In the genomic region with DNA sequence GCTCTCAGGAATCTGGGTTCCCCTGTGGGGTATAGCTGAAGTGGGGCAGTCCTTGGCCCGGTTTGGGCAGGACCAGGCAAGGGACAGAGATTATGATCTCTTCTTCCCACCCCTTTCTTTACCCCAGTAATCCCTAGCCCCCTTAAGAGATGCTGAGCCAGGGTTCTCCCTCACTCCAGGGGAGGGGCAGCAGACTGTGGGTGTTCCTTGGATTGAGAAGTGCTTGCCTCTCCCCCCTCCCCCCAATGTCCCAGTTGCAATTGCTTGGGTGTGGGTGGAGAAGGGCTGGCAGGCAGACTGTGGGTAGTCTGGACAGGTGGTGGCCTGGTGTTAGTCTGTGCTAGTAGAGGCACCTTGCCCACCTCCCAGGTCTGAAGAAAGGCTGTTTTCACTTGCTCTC, we compare ENCODE assay signal across 9 mouse cellular contexts. TPM values are rescaled to one million over a fixed set of nuclear protein-coding genes. Genes with fewer than 3 reads are reported as not detected.
DNase-seq lines count a peak whose midpoint lies in the region; ATAC-seq lines count a peak whose summit lies in the region.
"Had no signal": no experiment of that assay in that cellular context is flagged by ENCODE, and none has a peak within 500 bp of the region (broad histone marks: within the 10 kb centered on the region; RNA-seq: fewer than 3 reads in every experiment).

No protein-coding gene starts in this region.

- H3K27me3 ChIP-seq in neural tube, embryonic 15.5 days (replicated peaks) = no peaks in the 10 kb centered on the region

- H3K4me2 ChIP-seq in neural tube, embryonic 15.5 days = peak overlapping the region; percentile 75

- peaks cover 23% of the 10 kb centered on the region for H3K4me1 ChIP-seq in neural tube, embryonic 15.5 days

- peak overlapping the region; percentile 81 for H3K4me3 ChIP-seq in neural tube, embryonic 15.5 days (replicated peaks)

- H3K36me3 ChIP-seq in neural tube, embryonic 15.5 days = peaks cover 45% of the 10 kb centered on the region

- no peak overlapping the region for H3K9ac ChIP-seq in neural tube, embryonic 15.5 days (replicated peaks)

- H3K9me3 ChIP-seq in neural tube, embryonic 15.5 days (replicated peaks) = peaks cover 18% of the 10 kb centered on the region

- peak; percentile 70 for DNase-seq in cerebellum, adult 11-12 months
- DNase-seq in cerebellum, postnatal 4 days (ENCODE audit: low spot score in 2 of 2) = no peak
- DNase-seq in right cerebral cortex, adult 2 months (ENCODE audit: low spot score in 2 of 2) = peak; percentile 44 to 47
- no peak for DNase-seq in right cerebral cortex, postnatal 25 days
- peak; percentile 50 to 67 for DNase-seq in kidney, postnatal 25 days
- DNase-seq in ovary, postnatal 10 days (ENCODE audit: low spot score) = no peak

- WGBS in neural tube, embryonic 15.5 days = 50% methylated on average over 1 of the region's 1 CpGs

- H3K27ac ChIP-seq in neural tube, embryonic 15.5 days (replicated peaks) = peak overlapping the region; percentile 98; the same call in 1 of the 2 replicates

- ATAC-seq in neural tube, embryonic 15.5 days (ENCODE audit: low FRiP score) = no peak
- no peak for ATAC-seq in monocyte, adult 5-6 weeks (replicated peaks; ENCODE audit: insufficient number of reproducible peaks, low FRiP score, low TSS enrichment, poor library complexity, severe bottlenecking)

RNA-seq across cellular contexts. Expression of a gene that starts 1.5 kb away (rescaled TPM):
- not detected in 2 replicates for polyA plus RNA-seq in neural tube, embryonic 15.5 days (2015; fragmentation: Nextera tagmentation; extraction: Ambion mirVana)
- 7.7 TPM in 1 of 3 replicates, not detected in the others for total RNA-seq in monocyte, adult 5-6 weeks (2017)
- total RNA-seq: common myeloid progenitor, adult 5-6 weeks had no signal

RNA-seq across cellular contexts. Expression of a gene that starts 1.6 kb away (rescaled TPM):
- polyA plus RNA-seq in neural tube, embryonic 15.5 days (2015; fragmentation: Nextera tagmentation; extraction: Ambion mirVana) = 41.0 and 43.7 TPM in 2 replicates
- total RNA-seq in monocyte, adult 5-6 weeks (2017) = 0.85 to 5.5 TPM (median 2.1 TPM) in 3 replicates

RNA-seq across cellular contexts. Expression of a gene that starts 5.9 kb away (rescaled TPM):
- not detected in 2 replicates for polyA plus RNA-seq in neural tube, embryonic 15.5 days (2015; fragmentation: Nextera tagmentation; extraction: Ambion mirVana)
- total RNA-seq in monocyte, adult 5-6 weeks (2017) = not detected in 3 replicates
- total RNA-seq: common myeloid progenitor, adult 5-6 weeks had no signal

RNA-seq across cellular contexts. Expression of a gene that starts 6.6 kb away (rescaled TPM):
- 12.8 and 13.0 TPM in 2 replicates for polyA plus RNA-seq in neural tube, embryonic 15.5 days (2015; fragmentation: Nextera tagmentation; extraction: Ambion mirVana)
- total RNA-seq in monocyte, adult 5-6 weeks (2017) = 2.6 to 2.8 TPM (median 2.6 TPM) in 3 replicates

RNA-seq across cellular contexts. Expression of a gene that starts 22.7 kb away (rescaled TPM):
- 11.5 and 16.7 TPM in 2 replicates for polyA plus RNA-seq in neural tube, embryonic 15.5 days (2015; fragmentation: Nextera tagmentation; extraction: Ambion mirVana)
- total RNA-seq in monocyte, adult 5-6 weeks (2017) = not detected in 3 replicates
- total RNA-seq: common myeloid progenitor, adult 5-6 weeks had no signal

Comparison
In these comparisons a context has a peak if more than half of its experiments do, and no peak if none do; other contexts are left out.
1. DNase-seq: peak in cerebellum, adult 11-12 months (single experiment), right cerebral cortex, adult 2 months (2 of 2) and kidney, postnatal 25 days (2 of 2); none in cerebellum, postnatal 4 days (0 of 2), right cerebral cortex, postnatal 25 days (single experiment) and ovary, postnatal 10 days (single experiment).